Mouse (Mus musculus) midbrain, embryonic 10.5 days (tissue): ENCODE results near the gene Dkk3. TPM values are rescaled to one million over a fixed set of nuclear protein-coding genes. Genes with fewer than 3 reads are reported as not detected.
"Not testable (repeated sequence)": the region's sequence is repeated elsewhere in the genome, so short reads cannot be mapped to it uniquely, and the experiment has no call there.

Experiments used
- DNase-seq: peaks from one replicate; pipeline ENCODE4 v3.0.0-alpha.2; 2017; ENCODE audit warnings: low spot score
- H3K27ac ChIP-seq: fragments of 300-500 bp; sonication (generic); replicated peaks from 2 replicates; pipeline ENCODE4 v1.5.1; 2016; ENCODE audit warnings: mild to moderate bottlenecking
- H3K27me3 ChIP-seq: fragments of 300-500 bp; sonication (generic); 2 replicates; pipeline ENCODE4 v1.6.1; 2016; ENCODE audit warnings: low read depth, mild to moderate bottlenecking; ENCODE audit not compliant: poor library complexity, severe bottlenecking
- H3K36me3 ChIP-seq: fragments of 300-500 bp; sonication (generic); 2 replicates; pipeline ENCODE4 v1.6.1; 2016; ENCODE audit warnings: mild to moderate bottlenecking, moderate library complexity
- H3K4me1 ChIP-seq: fragments of 300-500 bp; sonication (generic); 2 replicates; pipeline ENCODE4 v1.6.1; 2016
- H3K4me3 ChIP-seq: fragments of 300-500 bp; sonication (generic); 2 replicates; pipeline ENCODE4 v1.5.1; 2016; ENCODE audit warnings: mild to moderate bottlenecking, moderate library complexity
- H3K9me3 ChIP-seq: fragments of 300-500 bp; sonication (generic); replicated peaks from 2 replicates; pipeline ENCODE4 v1.6.1; 2016; ENCODE audit warnings: mild to moderate bottlenecking
- WGBS: fragments of 180-500 bp; shearing (Covaris S2); methylation state at CpG from one replicate; pipeline ENCODE4 v1.1.7; 2016; 5-methylcytosine and 5-hydroxymethylcytosine counted together
- polyA plus RNA-seq: library from polyadenylated mRNA; unstranded; fragments of >200 nt; fragmentation: Nextera tagmentation; extraction: Ambion mirVana; gene quantifications from 2 replicates; pipeline ENCODE4 v1.2.1, GENCODE M21; 2016

Dkk3 gene
- polyA plus RNA-seq, 1 experiment from 2014 or later: 12.9 TPM

- DNase-seq: no peak
- no peaks in the 10 kb centered on the region for H3K36me3 ChIP-seq
- peaks cover 34% of the 10 kb centered on the region for H3K4me1 ChIP-seq
- WGBS: 80% methylated on average over 11 of the region's 11 CpGs
- H3K27ac ChIP-seq: peak overlapping the region; percentile 55
- H3K27me3 ChIP-seq: no peaks in the 10 kb centered on the region
- no peaks in the 10 kb centered on the region for H3K9me3 ChIP-seq
- H3K4me3 ChIP-seq: no peak overlapping the region
Measured at GRCm38 (mm10) chr7:112121866-112122500, 36.9 kb downstream of the Dkk3 start.

- Histone ChIP-seq H3K4me1 (peaks cover 33% of the 10 kb centered on the region), H3K27me3 (no peaks in the 10 kb centered on the region), H3K27ac (peak overlapping the region; percentile 57), H3K4me3 (no peak overlapping the region), H3K36me3 (no peaks in the 10 kb centered on the region), H3K9me3 (no peaks in the 10 kb centered on the region)
- WGBS: 73% methylated on average over 11 of the region's 11 CpGs
- DNase-seq: no peak
Measured at GRCm38 (mm10) chr7:112120861-112121810, 37.7 kb downstream of the Dkk3 start.

GRCm38 (mm10) chr7:112119248-112119647, 39.6 kb downstream of the Dkk3 start:
- Histone ChIP-seq H3K36me3 (0 out of 2 replicates have a peak, but pooled peaks cover 3% of the 10 kb centered on the region), H3K4me1 (peaks cover 33% of the 10 kb centered on the region), H3K4me3 (no peak overlapping the region), H3K27me3 (no peaks in the 10 kb centered on the region), H3K9me3 (no peaks in the 10 kb centered on the region), H3K27ac (no peak overlapping the region)
- WGBS: 85% methylated on average over 7 of the region's 7 CpGs
- no peak for DNase-seq

- Histone ChIP-seq H3K27ac (peak overlapping the region; percentile 46; the same call in 1 of the 2 replicates), H3K9me3 (no peaks in the 10 kb centered on the region)
- WGBS: 92% methylated on average over 7 of the region's 7 CpGs
Measured at GRCm38 (mm10) chr7:112118086-112118485, 40.8 kb downstream of the Dkk3 start.

GRCm38 (mm10) chr7:112117501-112117900, 41.4 kb downstream of the Dkk3 start:
- Histone ChIP-seq H3K4me1 (peaks cover 33% of the 10 kb centered on the region), H3K4me3 (no peak overlapping the region), H3K27ac (no peak overlapping the region), H3K27me3 (no peaks in the 10 kb centered on the region), H3K36me3 (peaks cover 11% of the 10 kb centered on the region), H3K9me3 (no peaks in the 10 kb centered on the region)
- no peak for DNase-seq
- 85% methylated on average over 7 of the region's 7 CpGs for WGBS

More at GRCm38 (mm10) chr7:112118086-112118485, 40.8 kb downstream of the Dkk3 start:
- Histone ChIP-seq H3K4me1 (peaks cover 33% of the 10 kb centered on the region), H3K27me3 (no peaks in the 10 kb centered on the region), H3K4me3 (no peak overlapping the region), H3K36me3 (peaks cover 7% of the 10 kb centered on the region; the same call in 1 of the 2 replicates)
- no peak for DNase-seq

GRCm38 (mm10) chr7:112110638-112111372, 48.1 kb downstream of the Dkk3 start:
- Histone ChIP-seq H3K4me1 (no peaks in the 10 kb centered on the region), H3K27me3 (no peaks in the 10 kb centered on the region), H3K9me3 (no peaks in the 10 kb centered on the region), H3K36me3 (peaks cover 77% of the 10 kb centered on the region), H3K4me3 (no peak overlapping the region), H3K27ac (no peak overlapping the region)
- no peak for DNase-seq
- 87% methylated on average over 19 of the region's 19 CpGs for WGBS

- no peak overlapping the region for H3K4me3 ChIP-seq
- peaks cover 91% of the 10 kb centered on the region for H3K36me3 ChIP-seq
- H3K9me3 ChIP-seq: no peaks in the 10 kb centered on the region
- H3K27ac ChIP-seq: no peak overlapping the region
- no peak for DNase-seq
- H3K4me1 ChIP-seq: no peaks in the 10 kb centered on the region
- no peaks in the 10 kb centered on the region for H3K27me3 ChIP-seq
Measured at GRCm38 (mm10) chr7:112108757-112109156, 50.1 kb downstream of the Dkk3 start.

GRCm38 (mm10) chr7:112103816-112104215, 55.0 kb downstream of the Dkk3 start:
- peaks cover 100% of the 10 kb centered on the region for H3K36me3 ChIP-seq

GRCm38 (mm10) chr7:112102933-112103332, 55.9 kb downstream of the Dkk3 start:
- WGBS: 90% methylated on average over 5 of the region's 5 CpGs
- peaks cover 100% of the 10 kb centered on the region for H3K36me3 ChIP-seq
- no peaks in the 10 kb centered on the region for H3K27me3 ChIP-seq
- no peak for DNase-seq
- H3K4me3 ChIP-seq: no peak overlapping the region
- H3K27ac ChIP-seq: no peak overlapping the region
- no peaks in the 10 kb centered on the region for H3K9me3 ChIP-seq
- no peaks in the 10 kb centered on the region for H3K4me1 ChIP-seq

More at GRCm38 (mm10) chr7:112103816-112104215, 55.0 kb downstream of the Dkk3 start:
- no peaks in the 10 kb centered on the region for H3K4me1 ChIP-seq
- H3K4me3 ChIP-seq: no peak overlapping the region
- WGBS: 94% methylated on average over 5 of the region's 5 CpGs
- DNase-seq: no peak
- H3K9me3 ChIP-seq: no peaks in the 10 kb centered on the region
- H3K27me3 ChIP-seq: no peaks in the 10 kb centered on the region
- H3K27ac ChIP-seq: no peak overlapping the region

- no peaks in the 10 kb centered on the region for H3K4me1 ChIP-seq
- peaks cover 99% of the 10 kb centered on the region for H3K36me3 ChIP-seq
- WGBS: 96% methylated on average over 2 of the region's 2 CpGs
- no peak for DNase-seq
- no peak overlapping the region for H3K4me3 ChIP-seq
- no peaks in the 10 kb centered on the region for H3K27me3 ChIP-seq
- no peak overlapping the region for H3K27ac ChIP-seq
- H3K9me3 ChIP-seq: no peaks in the 10 kb centered on the region
Measured at GRCm38 (mm10) chr7:112100887-112101286, 58.0 kb downstream of the Dkk3 start.

GRCm38 (mm10) chr7:112094923-112095322, 63.9 kb downstream of the Dkk3 start:
- not testable (repeated sequence) for DNase-seq, H3K27me3 ChIP-seq, H3K9me3 ChIP-seq, H3K4me3 ChIP-seq, H3K4me1 ChIP-seq, H3K27ac ChIP-seq
- WGBS: 94% methylated on average over 4 of the region's 4 CpGs
- H3K36me3 ChIP-seq: peaks cover 99% of the 10 kb centered on the region

- WGBS: 93% methylated on average over 2 of the region's 2 CpGs
- Histone ChIP-seq H3K36me3 (peaks cover 87% of the 10 kb centered on the region), H3K9me3 (no peaks in the 10 kb centered on the region), H3K4me3 (no peak overlapping the region), H3K4me1 (no peaks in the 10 kb centered on the region), H3K27ac (no peak overlapping the region), H3K27me3 (no peaks in the 10 kb centered on the region)
- DNase-seq: no peak
Measured at GRCm38 (mm10) chr7:112086186-112086585, 72.7 kb downstream of the Dkk3 start.
